In genomic region chr6:121210926-121211289, GRCm38 (mm10) we compare ENCODE assay signal across 8 mouse cellular contexts. TPM values are rescaled to one million over a fixed set of nuclear protein-coding genes. Genes with fewer than 3 reads are reported as not detected.
A peak's percentile ranks its signal among the peaks of the same experiment; 100 is the strongest.
DNase-seq lines count a peak whose midpoint lies in the region; ATAC-seq and TF ChIP-seq lines count a peak whose summit lies in the region.

No protein-coding gene starts in this region.

- H3K27ac ChIP-seq in kidney, embryonic 15.5 days, result no peak overlapping the region
- no peak overlapping the region for H3K27ac ChIP-seq in embryonic facial prominence, embryonic 12.5 days
- H3K27ac ChIP-seq in hindbrain, embryonic 16.5 days (ENCODE audit: low read depth, low read length), result no peak overlapping the region
- no peak overlapping the region for H3K27ac ChIP-seq in midbrain, postnatal 0 days (ENCODE audit: low read depth, low read length)

- peak overlapping the region; percentile 46 for H3K4me3 ChIP-seq in kidney, embryonic 15.5 days (replicated peaks)
- peak overlapping the region; percentile 32 for H3K4me3 ChIP-seq in embryonic facial prominence, embryonic 12.5 days
- H3K4me3 ChIP-seq in hindbrain, embryonic 16.5 days (ENCODE audit: low read length), result peak overlapping the region; percentile 52
- peak overlapping the region; percentile 56 for H3K4me3 ChIP-seq in midbrain, postnatal 0 days (ENCODE audit: low read depth, low read length)

- peaks cover 41% of the 10 kb centered on the region for H3K27me3 ChIP-seq in kidney, embryonic 15.5 days
- peaks cover 36% of the 10 kb centered on the region for H3K27me3 ChIP-seq in embryonic facial prominence, embryonic 12.5 days
- H3K27me3 ChIP-seq in hindbrain, embryonic 16.5 days (replicated peaks; ENCODE audit: control insufficient read depth, insufficient read depth, low read length), result peaks cover 3% of the 10 kb centered on the region; the same call in 1 of the 2 replicates
- H3K27me3 ChIP-seq in midbrain, postnatal 0 days (ENCODE audit: insufficient read depth, low read length), result peaks cover 6% of the 10 kb centered on the region; the same call in 1 of the 2 replicates

- peak; percentile 31; the same call in 1 of the 2 replicates for ATAC-seq in kidney, embryonic 15.5 days (replicated peaks; ENCODE audit: low FRiP score)
- ATAC-seq in embryonic facial prominence, embryonic 12.5 days (ENCODE audit: insufficient number of reproducible peaks, insufficient read depth, low FRiP score, low TSS enrichment), result no peak
- peak; percentile 60 for ATAC-seq in hindbrain, embryonic 16.5 days
- ATAC-seq in midbrain, postnatal 0 days (ENCODE audit: low FRiP score), result peak; percentile 42

- H3K9ac ChIP-seq in kidney, embryonic 15.5 days, result peak overlapping the region; percentile 38; the same call in 1 of the 2 replicates
- H3K9ac ChIP-seq in embryonic facial prominence, embryonic 12.5 days, result 0 out of 2 replicates have a peak overlapping the region, but pooled peaks have one; percentile 4
- H3K9ac ChIP-seq in hindbrain, embryonic 16.5 days (ENCODE audit: low read depth, low read length), result peak overlapping the region; percentile 67
- peak overlapping the region; percentile 62 for H3K9ac ChIP-seq in midbrain, postnatal 0 days (replicated peaks; ENCODE audit: low read length, poor library complexity, severe bottlenecking)

- DNase-seq in kidney, postnatal 14 days, result no peak
- DNase-seq in midbrain, postnatal 0 days (ENCODE audit: low spot score), result no peak
- no peak for DNase-seq in ovary, postnatal 14 days (ENCODE audit: low spot score)
- no peak for DNase-seq in gastrocnemius, postnatal 36 days
- no peak for DNase-seq in layer of hippocampus, postnatal 10 days (ENCODE audit: low spot score in 2 of 2)

- intact Hi-C loops in gastrocnemius, postnatal 36 days (cut with DNase I), result no loop called here

- peak overlapping the region; percentile 83 for H3K4me2 ChIP-seq in kidney, embryonic 15.5 days
- peak overlapping the region; percentile 61 for H3K4me2 ChIP-seq in embryonic facial prominence, embryonic 12.5 days (replicated peaks)
- peak overlapping the region; percentile 97 for H3K4me2 ChIP-seq in hindbrain, embryonic 16.5 days (ENCODE audit: low read length)
- H3K4me2 ChIP-seq in midbrain, postnatal 0 days (ENCODE audit: low read depth, low read length, poor library complexity, severe bottlenecking), result peak overlapping the region; percentile 99

- peaks cover 19% of the 10 kb centered on the region for H3K4me1 ChIP-seq in kidney, embryonic 15.5 days
- peaks cover 17% of the 10 kb centered on the region; the same call in 1 of the 2 replicates for H3K4me1 ChIP-seq in embryonic facial prominence, embryonic 12.5 days
- peaks cover 11% of the 10 kb centered on the region for H3K4me1 ChIP-seq in hindbrain, embryonic 16.5 days (ENCODE audit: control insufficient read depth, insufficient read depth, low read depth, low read length)
- no peaks in the 10 kb centered on the region; the same call in 1 of the 2 replicates for H3K4me1 ChIP-seq in midbrain, postnatal 0 days (ENCODE audit: insufficient read depth, low read length)

- under 1% methylated on average over 12 of the region's 12 CpGs for WGBS in kidney, embryonic 15.5 days
- WGBS in embryonic facial prominence, embryonic 12.5 days, result 2% methylated on average over 12 of the region's 12 CpGs
- under 1% methylated on average over 12 of the region's 12 CpGs for WGBS in hindbrain, embryonic 16.5 days
- WGBS in midbrain, postnatal 0 days, result 3% methylated on average over 12 of the region's 12 CpGs

- TF ChIP-seq CTCF in midbrain, postnatal 0 days (IDR thresholded peaks at IDR 0.05), result no peak

- H3K36me3 ChIP-seq in kidney, embryonic 15.5 days, result no peaks in the 10 kb centered on the region
- no peaks in the 10 kb centered on the region for H3K36me3 ChIP-seq in embryonic facial prominence, embryonic 12.5 days
- H3K36me3 ChIP-seq in hindbrain, embryonic 16.5 days (ENCODE audit: control insufficient read depth, insufficient read depth, low read length), result no peaks in the 10 kb centered on the region
- no peaks in the 10 kb centered on the region for H3K36me3 ChIP-seq in midbrain, postnatal 0 days (ENCODE audit: insufficient read depth, low read length)

- H3K9me3 ChIP-seq in kidney, embryonic 15.5 days (replicated peaks), result no peaks in the 10 kb centered on the region
- no peaks in the 10 kb centered on the region; the same call in 1 of the 2 replicates for H3K9me3 ChIP-seq in embryonic facial prominence, embryonic 12.5 days
- no peaks in the 10 kb centered on the region for H3K9me3 ChIP-seq in hindbrain, embryonic 16.5 days (ENCODE audit: control insufficient read depth, low read length)
- no peaks in the 10 kb centered on the region for H3K9me3 ChIP-seq in midbrain, postnatal 0 days (ENCODE audit: low read length)

RNA-seq across cellular contexts. Expression of gene Tuba8, which starts 0.4 kb away (rescaled TPM):
- polyA plus RNA-seq in kidney, embryonic 15.5 days (2015; fragmentation: Nextera tagmentation; extraction: Ambion mirVana), result 0.22 and 0.43 TPM in 2 replicates
- polyA plus RNA-seq in embryonic facial prominence, embryonic 12.5 days (2016; fragmentation: Nextera tagmentation; extraction: Ambion mirVana), result 0.18 and 0.23 TPM in 2 replicates
- 1.0 and 1.8 TPM in 2 replicates for polyA plus RNA-seq in hindbrain, embryonic 16.5 days (2015; fragmentation: Nextera tagmentation; extraction: Ambion mirVana)
- 1.9 and 2.4 TPM in 2 replicates for total RNA-seq in midbrain, postnatal 0 days (2014; rRNA removed)
- 1.8 and 2.2 TPM in 2 replicates for polyA plus RNA-seq in midbrain, postnatal 0 days (2015; fragmentation: Nextera tagmentation; extraction: Ambion mirVana)
- 100 to 1,000 TPM; 183 to 207 TPM for total RNA-seq in gastrocnemius, postnatal 36 days (2021)
- total RNA-seq in layer of hippocampus, postnatal 10 days (2021), result 1 to 10 TPM; 2.8 to 3.6 TPM

RNA-seq across cellular contexts. Expression of gene Pex26, which starts 27.4 kb away (rescaled TPM):
- 10.5 TPM in 2 replicates for polyA plus RNA-seq in kidney, embryonic 15.5 days (2015; fragmentation: Nextera tagmentation; extraction: Ambion mirVana)
- 11.4 and 11.8 TPM in 2 replicates for polyA plus RNA-seq in embryonic facial prominence, embryonic 12.5 days (2016; fragmentation: Nextera tagmentation; extraction: Ambion mirVana)
- polyA plus RNA-seq in hindbrain, embryonic 16.5 days (2015; fragmentation: Nextera tagmentation; extraction: Ambion mirVana), result 13.5 and 15.6 TPM in 2 replicates
- 31.2 and 32.6 TPM in 2 replicates for total RNA-seq in midbrain, postnatal 0 days (2014; rRNA removed)
- polyA plus RNA-seq in midbrain, postnatal 0 days (2015; fragmentation: Nextera tagmentation; extraction: Ambion mirVana), result 12.7 and 13.6 TPM in 2 replicates
- total RNA-seq in gastrocnemius, postnatal 36 days (2021), result 1 to 10 TPM; 2.2 to 2.9 TPM
- 10 to 100 TPM; 13.7 to 15.7 TPM for total RNA-seq in layer of hippocampus, postnatal 10 days (2021)

RNA-seq across cellular contexts. Expression of gene Usp18, which starts 34.8 kb away (rescaled TPM):
- 2.1 and 3.2 TPM in 2 replicates for polyA plus RNA-seq in kidney, embryonic 15.5 days (2015; fragmentation: Nextera tagmentation; extraction: Ambion mirVana)
- polyA plus RNA-seq in embryonic facial prominence, embryonic 12.5 days (2016; fragmentation: Nextera tagmentation; extraction: Ambion mirVana), result 0.93 and 1.6 TPM in 2 replicates
- 0.75 and 1.7 TPM in 2 replicates for polyA plus RNA-seq in hindbrain, embryonic 16.5 days (2015; fragmentation: Nextera tagmentation; extraction: Ambion mirVana)
- 1.1 and 2.5 TPM in 2 replicates for total RNA-seq in midbrain, postnatal 0 days (2014; rRNA removed)
- 2.0 and 3.8 TPM in 2 replicates for polyA plus RNA-seq in midbrain, postnatal 0 days (2015; fragmentation: Nextera tagmentation; extraction: Ambion mirVana)
- 1 to 10 TPM in 1 of 2 experiments, under 1 TPM in 1; 0.48 to 1.2 TPM for total RNA-seq in gastrocnemius, postnatal 36 days (2021)
- total RNA-seq in layer of hippocampus, postnatal 10 days (2021), result not detected

Comparison
In these comparisons a context has a peak if more than half of its experiments do, and no peak if none do; other contexts are left out.
1. H3K9ac ChIP-seq: peak in every context shown above with its lines; median percentile 67 in hindbrain, embryonic 16.5 days; 62 in midbrain, postnatal 0 days; 38 in kidney, embryonic 15.5 days; 4 in embryonic facial prominence, embryonic 12.5 days.